Mouse (Mus musculus) spleen, embryonic (tissue): ENCODE measurements at regions not wholly inside any gene's neighbourhood (a gene's known extent, or its start where the extent isn't known, plus 50 kb on each side); places are given as distances from the start of the nearest gene placed in this dataset.

ENCODE experiments used
- CTCF ChIA-PET: fragments of 350-600 bp; sonication (Branson Sonifier 250); formaldehyde crosslinking; loops from one replicate; lab custom pipeline; 2022; lab: Charles Lee

DNA sequence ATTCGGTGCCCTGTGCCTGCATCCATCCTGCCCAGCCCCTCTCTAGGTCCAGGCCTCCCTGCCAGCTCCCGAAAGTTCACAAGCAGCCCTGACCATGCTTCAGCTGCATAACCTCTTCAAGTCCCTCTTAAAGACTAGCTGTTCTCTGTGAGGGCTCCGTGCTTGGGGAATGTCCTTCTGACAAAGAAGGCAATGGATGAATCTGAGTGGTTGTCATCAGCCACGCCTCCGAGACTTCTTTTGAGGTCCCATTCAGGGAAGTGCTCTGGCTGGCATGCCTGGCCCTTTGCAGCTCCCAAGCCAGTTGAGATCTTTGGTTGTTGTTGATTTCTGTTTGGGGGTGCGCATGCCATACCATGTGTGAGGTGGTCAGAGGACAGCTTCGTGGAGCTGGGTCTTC, 105.9 kb upstream of the Haao start:
- CTCF ChIA-PET: interaction anchor here (0.6 to 0.9 kb wide), 3 partner anchors 14 to 319 kb away, joined by 3 to 5 read pairs (median 4); no protein-coding TSS in a partner anchor

DNA sequence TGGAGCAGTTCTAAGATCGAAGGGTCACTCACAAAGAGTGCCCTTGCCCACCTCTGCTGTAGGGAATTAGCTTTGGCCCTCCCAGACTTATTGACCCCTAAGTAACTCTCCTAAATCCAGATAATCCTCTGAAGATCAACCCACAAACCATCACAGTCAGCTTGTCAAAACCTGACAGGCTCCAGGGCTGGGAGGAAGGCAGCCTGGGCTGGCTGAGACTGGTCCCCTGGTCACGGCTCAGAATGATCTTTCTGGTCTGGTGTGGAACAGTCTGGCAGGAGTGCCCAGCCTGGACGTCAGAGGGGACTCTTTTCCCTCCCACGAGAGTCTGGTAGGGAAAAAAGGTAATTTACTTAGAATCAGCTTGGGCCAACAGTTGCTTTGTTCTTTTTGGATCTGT, 99.0 kb upstream of the Haao start:
- CTCF ChIA-PET: interaction anchor here (1.6 kb wide), 1 partner anchor 15 kb away, joined by 3 read pairs; no protein-coding TSS in a partner anchor

DNA sequence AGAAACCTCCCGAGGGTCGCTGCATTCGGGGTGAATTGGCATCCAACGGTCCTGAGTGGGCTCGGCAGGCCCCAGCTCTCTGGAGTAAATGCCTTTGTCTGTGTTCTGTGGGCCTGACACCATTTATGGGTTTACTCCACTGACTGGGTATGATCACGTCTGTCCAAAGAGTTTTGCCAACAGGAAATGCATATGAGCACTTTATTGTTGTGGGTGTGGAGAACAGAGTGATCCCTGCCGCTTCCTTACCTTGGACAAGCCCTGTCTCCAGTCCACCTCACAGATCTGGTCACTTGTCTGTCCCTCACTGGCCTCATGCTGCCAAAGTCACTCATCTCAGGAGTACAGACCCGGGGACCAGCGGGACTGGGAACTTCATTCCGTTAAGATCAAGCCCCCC, 91.6 kb upstream of the Haao start:
- CTCF ChIA-PET: no interaction called here

DNA sequence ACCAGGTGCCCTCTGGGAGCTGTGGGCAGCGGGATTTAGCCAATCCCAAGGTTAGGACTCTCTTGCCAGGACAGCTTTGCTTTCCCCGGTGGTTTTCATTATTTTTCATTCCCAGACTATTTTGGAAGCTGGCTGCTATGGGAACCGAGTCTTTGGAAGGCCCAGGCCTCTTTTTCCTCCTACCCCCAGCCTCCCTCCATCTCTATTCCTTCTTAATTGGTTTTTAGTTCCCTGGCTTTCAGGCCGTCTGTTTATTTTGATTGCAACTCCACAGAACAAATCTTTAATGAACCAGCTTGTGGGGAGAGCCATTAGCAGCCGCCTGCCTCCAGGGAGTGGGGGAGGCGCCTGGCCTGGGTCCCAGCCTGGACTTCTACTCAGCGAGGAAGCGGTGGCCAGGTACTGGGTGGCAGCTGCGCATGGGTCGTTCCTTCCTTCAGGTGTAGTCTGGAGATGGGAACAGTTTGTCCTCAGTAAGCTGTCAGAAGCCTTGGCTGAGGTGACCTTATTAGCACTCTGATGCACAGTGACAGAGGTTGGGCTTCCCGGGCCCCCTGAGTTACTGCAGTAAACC, 91.0 kb upstream of the Haao start:
- CTCF ChIA-PET: no interaction called here

DNA sequence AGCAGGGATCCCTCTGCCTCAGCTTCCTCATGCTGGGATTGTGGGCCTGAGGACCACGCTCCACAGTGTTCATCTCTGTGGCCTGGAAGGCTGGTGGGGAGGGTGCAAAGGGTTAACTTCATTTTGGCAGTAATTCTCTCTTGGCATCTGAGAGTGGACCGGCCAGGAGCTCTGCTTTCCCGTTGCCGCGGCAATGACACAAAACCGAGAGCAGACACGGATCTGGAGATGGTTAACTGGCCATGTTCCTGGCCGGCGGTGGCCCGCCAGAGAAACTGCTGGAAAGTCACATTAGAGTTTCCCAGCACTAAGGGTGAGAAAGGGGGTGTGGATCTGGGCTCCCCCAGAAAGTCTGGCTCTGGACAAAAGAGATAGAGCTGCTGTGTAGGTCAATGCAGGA, 89.8 kb upstream of the Haao start:
- CTCF ChIA-PET: no interaction called here

DNA sequence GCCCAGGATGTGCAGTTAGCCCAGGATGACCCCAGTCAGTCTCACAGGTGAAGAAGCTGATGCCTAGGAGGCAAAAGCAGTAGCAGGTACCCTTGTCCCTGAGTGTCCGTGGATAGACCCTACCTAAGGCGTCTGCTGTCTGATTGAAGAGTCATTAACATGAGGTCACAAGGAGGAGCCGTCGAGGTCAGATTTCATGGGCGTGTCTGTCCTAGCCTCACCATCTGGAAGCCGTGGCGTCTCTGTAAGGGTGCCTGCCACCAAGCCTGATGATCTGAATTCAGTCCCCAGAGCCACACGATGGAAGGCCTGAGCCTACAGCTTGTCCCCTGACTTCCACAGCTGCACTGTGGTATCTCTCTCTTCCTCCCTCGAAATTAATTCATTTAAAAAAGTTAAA, 88.9 kb upstream of the Haao start:
- CTCF ChIA-PET: no interaction called here

DNA sequence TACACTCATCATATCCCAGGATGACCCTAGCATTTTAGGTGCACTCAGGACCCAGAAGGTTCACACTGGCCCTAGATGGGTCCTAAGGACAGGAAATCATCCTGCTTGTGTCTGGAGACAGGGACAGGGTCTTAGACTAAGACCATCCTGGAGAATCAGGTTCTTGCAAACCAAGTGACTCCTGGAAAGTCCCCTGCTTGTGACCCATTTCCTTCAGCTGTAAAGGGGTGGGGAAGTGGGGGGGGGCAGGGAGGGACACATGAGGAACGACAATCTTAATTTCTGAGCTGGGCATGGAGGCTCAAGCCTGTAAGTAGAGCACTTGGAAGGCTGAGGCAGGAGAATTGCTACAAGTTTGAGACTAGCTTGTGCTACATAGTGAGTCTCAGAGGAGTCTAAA, 88.2 kb upstream of the Haao start:
- CTCF ChIA-PET: no interaction called here

DNA sequence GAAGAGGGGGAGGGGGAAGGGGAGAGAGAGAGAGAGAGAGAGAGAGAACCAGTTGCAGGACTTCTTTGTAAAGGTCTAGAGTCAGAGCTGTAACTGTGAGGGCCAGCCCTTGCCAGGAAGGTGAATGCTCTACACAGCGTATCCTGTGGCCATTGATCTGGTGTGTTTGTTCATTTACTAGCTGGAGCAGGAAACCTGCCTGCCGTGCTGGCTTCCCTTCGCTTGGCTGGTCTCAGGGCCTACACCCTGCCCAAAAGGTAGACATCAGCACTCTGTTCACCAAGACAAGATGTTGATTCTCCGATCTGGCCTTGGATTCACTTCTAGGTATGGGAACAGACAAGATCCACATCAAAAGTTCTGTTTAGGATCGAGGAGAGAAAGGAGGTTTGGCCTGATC, 87.5 kb upstream of the Haao start:
- CTCF ChIA-PET: no interaction called here

DNA sequence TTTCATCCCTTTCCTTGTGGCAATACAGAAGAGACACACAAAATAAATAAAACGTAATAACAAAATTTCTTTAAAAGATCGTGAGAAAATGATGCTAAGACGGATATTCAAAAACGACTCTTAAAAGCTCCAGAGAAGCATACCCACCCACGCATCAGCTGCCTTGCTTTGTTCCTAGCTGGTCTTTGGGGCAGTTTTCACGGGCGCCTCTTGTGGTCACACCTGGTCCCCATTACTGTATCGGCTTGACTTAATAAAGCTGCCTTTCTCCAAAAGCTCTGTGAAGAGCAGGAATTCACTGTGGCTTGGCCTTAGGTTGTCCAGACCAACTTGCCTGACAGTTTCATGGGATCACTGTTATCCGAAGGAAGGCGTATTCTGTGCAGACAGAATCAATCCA, 86.0 kb upstream of the Haao start:
- CTCF ChIA-PET: interaction anchor here (0.5 kb wide), 1 partner anchor 143 kb away, joined by 3 read pairs; no protein-coding TSS in a partner anchor

DNA sequence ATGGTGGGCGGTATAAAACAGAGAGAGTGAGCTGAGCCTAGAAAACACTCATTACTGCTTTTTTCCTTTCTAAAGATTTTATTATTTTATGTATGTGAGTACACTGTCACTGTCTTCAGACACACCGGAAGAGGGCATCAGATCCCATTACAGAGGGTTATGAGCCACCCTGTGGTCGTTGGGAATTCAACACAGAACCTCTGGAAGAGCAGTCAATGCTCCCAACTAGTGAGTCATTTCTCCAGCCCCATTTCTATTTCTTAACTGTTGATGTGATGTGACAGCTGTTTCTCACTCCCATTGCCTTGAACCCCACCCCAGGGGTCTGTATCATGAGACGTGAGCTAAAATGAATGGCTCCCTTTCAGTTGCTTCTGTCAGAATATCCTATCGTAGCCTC, 82.6 kb upstream of the Haao start:
- CTCF ChIA-PET: interaction anchor here (0.6 kb wide), 1 partner anchor 40 kb away, joined by 12 read pairs; no protein-coding TSS in a partner anchor

DNA sequence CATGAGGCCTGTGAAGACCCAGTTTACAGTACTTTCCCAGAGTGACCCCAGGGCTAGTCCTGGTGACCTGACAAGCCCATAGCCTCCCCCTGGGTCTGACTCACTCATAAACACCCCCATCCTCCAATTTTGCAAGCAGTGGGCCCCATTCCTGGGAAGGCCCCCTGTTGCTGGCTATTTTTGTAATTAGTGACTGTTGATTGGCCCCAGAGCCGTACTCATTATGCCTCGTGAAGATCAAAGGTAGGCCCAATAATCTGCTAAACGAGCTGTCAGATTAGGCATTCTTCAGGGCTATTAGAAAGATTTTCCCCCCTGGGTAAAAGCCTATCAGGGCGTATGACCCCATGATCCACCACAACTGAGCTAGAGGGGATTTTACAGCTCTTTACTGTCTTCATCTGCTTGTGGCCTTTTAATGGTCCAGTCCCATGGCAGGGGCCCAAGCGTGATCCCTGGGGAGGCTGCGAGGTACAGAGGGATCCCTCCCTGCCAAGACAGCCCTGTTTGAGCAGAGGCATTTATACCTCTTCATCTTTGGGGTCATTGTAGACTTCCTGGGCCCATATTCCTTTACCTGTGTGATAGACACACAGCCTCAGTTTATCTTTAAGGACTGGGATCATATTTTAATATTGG, 80.1 kb upstream of the Haao start:
- CTCF ChIA-PET: no interaction called here

DNA sequence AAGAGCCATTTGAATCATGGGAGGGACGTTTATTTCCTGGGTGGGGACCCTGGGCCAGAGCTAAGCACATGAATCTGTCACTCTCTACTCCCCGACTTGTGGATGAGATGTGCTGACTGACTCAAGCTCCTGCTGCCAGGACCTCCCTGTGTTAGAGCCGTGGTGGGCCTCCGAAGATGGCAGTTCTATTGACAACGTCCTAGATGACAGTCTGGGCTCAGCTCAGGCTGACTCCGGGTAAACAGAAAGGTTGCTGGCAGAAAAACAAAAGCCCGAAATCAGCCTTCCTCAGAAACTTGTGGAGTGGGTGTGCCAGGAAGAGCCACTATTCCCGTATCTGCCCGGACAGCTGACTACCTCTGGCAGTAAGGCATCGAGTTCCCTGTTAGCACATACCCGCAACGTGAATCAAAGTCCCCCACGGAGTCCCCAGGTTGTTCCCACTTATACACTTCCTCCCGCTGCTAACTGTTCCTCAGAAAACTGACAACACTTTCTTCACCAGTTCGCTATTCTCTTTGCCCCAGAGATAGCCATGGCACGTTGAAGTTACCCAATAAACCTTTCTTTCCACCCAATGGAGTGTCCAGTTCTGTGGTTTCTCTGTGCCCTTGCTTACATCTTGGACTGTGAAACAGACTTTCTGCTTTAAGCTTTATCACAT, 76.6 kb upstream of the Haao start:
- CTCF ChIA-PET: interaction anchor here (0.6 kb wide), 1 partner anchor 268 kb away, joined by 3 read pairs; no protein-coding TSS in a partner anchor

DNA sequence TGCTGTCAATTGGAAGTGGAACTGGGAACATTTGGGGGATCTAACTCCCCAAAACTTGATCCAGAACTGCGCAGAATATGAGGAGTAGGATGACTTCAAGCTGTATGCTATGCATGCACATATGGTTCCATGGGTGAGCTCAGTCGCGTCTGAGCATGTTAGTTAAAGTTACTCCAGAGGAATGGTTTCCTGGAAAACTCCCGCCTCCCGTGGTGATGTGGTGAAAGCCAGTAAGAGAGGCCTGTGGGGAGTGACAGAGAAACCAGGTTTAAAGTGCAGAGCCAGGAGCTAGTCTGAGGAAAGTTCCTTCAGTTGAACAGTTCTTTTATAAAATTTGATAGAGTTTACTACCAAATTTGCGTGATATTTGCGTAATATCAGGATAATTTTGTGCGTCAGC, 73.1 kb upstream of the Haao start:
- CTCF ChIA-PET: interaction anchor here (0.6 kb wide), 1 partner anchor 178 kb away, joined by 3 read pairs; no protein-coding TSS in a partner anchor

DNA sequence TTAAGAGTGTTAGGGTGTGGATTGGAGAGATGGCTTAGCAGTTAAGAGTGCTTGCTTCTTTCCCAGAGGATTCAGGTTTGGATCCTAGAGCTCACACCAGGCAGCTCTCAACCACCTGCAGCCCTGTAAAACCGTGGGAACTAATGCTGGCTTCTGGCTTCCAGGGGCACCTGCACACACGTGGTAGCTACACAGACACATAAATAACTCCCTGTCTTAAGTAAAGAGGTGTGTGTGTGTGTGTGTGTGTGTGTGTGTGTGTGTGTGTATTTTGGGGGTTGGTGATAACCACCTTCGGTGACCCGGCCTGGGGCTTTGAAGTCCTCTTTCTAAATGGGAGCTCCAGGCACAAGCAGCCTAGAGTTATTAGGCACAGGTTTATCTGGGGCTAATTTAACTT, 72.5 kb upstream of the Haao start:
- CTCF ChIA-PET: interaction anchor here (0.6 kb wide), 1 partner anchor 177 kb away, joined by 3 read pairs; no protein-coding TSS in a partner anchor

DNA sequence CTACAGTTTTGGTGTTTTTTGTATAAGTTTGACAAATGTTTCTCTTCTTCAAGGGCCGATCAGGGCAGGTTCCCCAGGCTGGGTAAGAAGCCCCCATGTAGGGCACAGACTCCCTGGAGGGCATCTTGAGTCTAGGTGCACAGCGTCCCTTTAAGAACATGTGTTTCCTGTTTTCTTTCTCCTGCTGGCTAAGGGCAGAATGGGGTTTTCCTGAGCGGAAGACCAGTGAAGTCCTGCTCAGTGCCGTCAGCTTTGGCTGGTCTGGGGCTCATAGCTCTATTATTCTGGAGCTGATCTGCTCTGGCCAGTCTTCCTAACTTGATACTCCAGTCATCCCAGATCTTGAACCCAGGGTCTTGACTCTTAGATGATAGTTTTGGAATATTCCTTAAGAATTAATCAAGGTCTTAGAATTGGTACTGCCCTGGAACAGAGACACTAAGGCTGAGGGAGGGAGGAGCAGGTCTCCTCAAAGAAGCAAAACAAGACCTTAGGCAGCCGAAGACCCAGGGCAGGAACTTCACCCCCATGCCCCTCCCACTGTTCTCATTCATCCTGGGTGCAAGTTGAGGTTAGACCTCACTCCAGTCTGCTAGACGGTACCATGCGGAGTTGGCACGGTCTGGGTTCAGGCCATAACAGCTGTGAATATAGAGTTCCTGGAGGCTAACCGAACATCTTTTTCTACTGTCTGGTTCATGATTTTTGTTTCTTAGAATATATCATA, 70.8 kb upstream of the Haao start:
- CTCF ChIA-PET: interaction anchor here (0.6 kb wide), 1 partner anchor 106 kb away, joined by 3 read pairs; no protein-coding TSS in a partner anchor

DNA sequence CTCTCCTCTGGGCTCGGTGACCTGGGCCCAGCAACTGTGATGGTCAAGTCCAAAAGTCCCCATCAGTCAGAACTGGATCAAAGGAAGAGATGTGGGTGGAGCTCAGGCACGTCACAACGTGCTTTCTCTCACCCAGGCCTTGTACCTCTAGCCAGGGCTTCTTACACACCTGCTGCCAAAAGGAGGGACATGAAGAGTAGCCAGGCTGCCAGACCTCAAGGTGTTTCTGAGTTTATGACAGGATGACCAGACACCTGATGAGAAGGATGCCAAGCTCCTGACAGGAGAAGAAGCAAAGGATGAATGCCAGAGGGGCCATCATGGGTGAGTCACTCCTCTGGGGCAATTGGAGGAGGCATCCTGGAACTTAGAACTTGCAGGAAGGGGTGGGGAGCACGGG, 70.0 kb upstream of the Haao start:
- CTCF ChIA-PET: interaction anchor here (0.7 kb wide), 1 partner anchor 32 kb away, joined by 4 read pairs; no protein-coding TSS in a partner anchor

DNA sequence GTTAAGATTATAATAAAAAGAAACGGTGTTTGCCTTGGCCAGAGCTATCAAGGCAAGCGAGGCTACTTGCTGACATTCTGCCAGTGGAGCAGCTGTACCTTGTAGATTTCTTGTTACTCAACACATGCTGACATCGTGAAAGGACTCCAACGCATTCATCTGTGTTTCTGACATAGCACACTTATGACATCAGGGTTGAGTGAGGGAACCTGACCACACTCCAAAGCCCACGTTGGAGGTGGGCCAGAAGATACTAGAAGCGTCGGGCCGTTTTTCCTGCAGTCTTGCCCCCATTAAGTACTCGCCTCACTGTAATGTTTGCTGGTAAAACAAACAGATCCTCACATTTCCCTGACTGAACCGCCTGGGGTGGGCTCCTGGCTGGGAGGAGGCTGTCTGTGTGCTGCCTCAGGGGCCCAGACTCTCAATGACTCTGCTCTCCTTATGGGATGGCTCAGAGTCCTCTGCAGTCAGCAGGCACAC, 69.0 kb upstream of the Haao start:
- CTCF ChIA-PET: no interaction called here

DNA sequence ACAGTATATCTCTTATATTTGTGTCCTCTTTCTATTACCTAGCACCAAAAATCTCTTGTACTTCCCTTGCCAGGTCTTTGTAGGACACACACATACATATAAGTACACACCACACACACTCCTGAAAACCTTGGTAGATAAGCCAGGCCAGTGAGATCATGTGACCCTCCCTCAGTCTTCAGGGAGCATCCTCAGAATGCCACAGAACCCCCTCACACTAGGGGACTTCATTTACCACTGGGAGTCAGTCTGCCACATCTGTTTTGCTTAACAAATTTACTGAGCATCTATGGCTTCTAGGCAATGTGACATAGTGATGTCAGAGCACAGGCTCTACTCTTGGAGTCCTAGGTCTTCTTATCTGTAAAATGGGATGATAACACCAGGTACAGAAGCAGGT, 67.3 kb upstream of the Haao start:
- CTCF ChIA-PET: no interaction called here

DNA sequence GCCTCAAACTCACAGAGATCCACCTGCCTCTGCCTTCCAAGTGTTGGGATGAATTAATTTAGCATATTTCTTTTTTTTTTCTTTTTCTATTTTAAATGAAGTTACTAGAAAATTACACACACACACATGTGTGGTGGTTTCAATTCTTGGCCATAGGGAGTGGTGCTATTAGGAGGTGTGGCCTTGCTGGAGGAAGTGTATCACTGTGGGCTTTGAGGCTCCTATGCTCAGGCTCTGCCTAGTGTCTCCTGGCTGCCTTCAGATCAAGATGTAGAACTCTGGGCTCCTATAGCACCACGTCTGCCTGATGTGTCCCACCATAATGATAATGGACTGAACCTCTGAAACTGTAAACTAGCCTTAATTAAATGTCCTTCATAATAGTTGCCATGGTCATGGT, 66.8 kb upstream of the Haao start:
- CTCF ChIA-PET: no interaction called here

DNA sequence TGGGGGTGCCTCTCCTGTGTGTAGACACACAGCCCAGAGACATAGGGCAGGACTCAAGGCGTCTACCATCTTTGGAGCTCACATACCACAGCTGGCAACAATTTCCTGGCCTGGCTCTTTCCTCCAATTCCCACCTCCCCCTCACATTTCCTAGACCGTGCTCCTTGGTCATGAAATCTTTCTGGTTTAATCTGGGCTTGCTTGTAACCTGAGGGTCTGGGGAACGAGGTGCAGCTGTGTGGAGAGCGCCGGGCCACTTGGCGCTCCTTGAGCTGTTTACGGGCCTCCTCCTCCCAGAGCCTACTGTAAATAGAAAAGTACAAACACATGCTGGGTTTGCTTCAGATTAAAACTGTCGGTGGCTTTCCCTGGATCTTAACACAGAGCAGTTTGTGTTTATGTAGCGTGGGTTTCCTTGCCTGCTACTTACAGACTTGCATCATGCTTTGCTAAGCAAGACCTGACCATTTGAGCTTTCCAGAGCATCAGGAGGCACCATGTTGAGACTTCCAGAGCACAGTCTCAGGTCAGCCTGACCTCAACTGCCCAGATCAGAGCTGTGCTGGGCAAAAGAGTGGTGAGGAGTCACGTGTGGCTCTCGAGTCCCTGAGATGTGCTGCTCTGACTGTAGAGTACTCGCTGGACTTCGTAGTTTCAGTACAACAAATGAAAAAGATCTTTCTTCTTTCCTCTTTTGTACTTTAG, 66.1 kb upstream of the Haao start:
- CTCF ChIA-PET: no interaction called here

DNA sequence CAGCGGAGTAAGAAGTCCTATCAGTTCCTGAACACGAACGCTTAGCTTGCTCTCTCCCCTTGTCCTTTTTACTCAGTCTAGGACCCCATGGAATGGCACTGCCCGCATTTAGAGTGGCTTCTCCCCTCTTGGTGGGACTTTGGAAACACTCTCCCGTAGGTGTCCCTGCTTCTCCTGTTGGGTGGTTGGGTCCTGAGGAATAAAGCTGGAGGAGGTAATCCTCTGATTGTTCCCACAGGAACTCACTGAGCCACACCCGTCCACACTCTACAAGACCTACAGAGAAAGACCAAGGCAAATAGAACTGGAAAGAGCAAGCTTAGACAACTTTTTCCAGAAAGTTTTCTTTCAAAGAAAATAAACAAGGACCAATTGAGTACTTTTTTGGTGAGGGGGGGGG, 64.7 kb upstream of the Haao start:
- CTCF ChIA-PET: interaction anchor here (0.7 kb wide), 1 partner anchor 40 kb away, joined by 14 read pairs; no protein-coding TSS in a partner anchor
